Mouse (Mus musculus) layer of hippocampus, adult 2 months (tissue): Measurements from ENCODE around the gene Znhit6. TPM values are rescaled to one million over a fixed set of nuclear protein-coding genes. Genes with fewer than 3 reads are reported as not detected.

ENCODE experiments used
- DNase-seq, 2 experiments: peaks; one replicate each; pipeline ENCODE4 v3.0.0; 2022; ENCODE audit warnings: low spot score in 2 of 2
- H3K27ac ChIP-seq: fragments of 200-600 bp; 2 replicates; pipeline ENCODE4 v1.8.1; 2022
- H3K4me3 ChIP-seq: fragments of 200-600 bp; 2 replicates; pipeline ENCODE4 v1.8.1; 2022; ENCODE audit warnings: mild to moderate bottlenecking
- CTCF ChIP-seq: fragments of 200-600 bp; conservative IDR thresholded peaks from 2 replicates; pipeline ENCODE4 v1.8.1; 2022; ENCODE audit warnings: antibody characterized with exemption, mild to moderate bottlenecking, moderate library complexity
- total RNA-seq, 2 experiments: library from RNA; stranded (reverse); gene quantifications; 2 replicates each; pipeline ENCODE4 v1.2.3; 2021

The Znhit6 gene
- total RNA-seq, 2 experiments from 2014 or later = 17.1 to 20.0 TPM

GRCm38 (mm10) chr3:145614362-145615115 is 38.5 kb downstream of the Znhit6 start:
- DNase-seq = no peak
- TF ChIP-seq CTCF = no peak
- Histone ChIP-seq H3K27ac (no peak overlapping the region), H3K4me3 (no peak overlapping the region)

GRCm38 (mm10) chr3:145618299-145618698 is 42.3 kb downstream of the Znhit6 start:
- no peak overlapping the region for H3K4me3 ChIP-seq
- H3K27ac ChIP-seq = no peak overlapping the region
- TF ChIP-seq CTCF = no peak
- no peak for DNase-seq

GRCm38 (mm10) chr3:145619621-145620365 is 43.8 kb downstream of the Znhit6 start:
- TF ChIP-seq CTCF = no peak
- DNase-seq = no peak
- H3K4me3 ChIP-seq = no peak overlapping the region
- H3K27ac ChIP-seq = no peak overlapping the region

- Histone ChIP-seq H3K27ac (no peak overlapping the region), H3K4me3 (no peak overlapping the region)
- no peak for DNase-seq
- TF ChIP-seq CTCF = no peak
Measured at GRCm38 (mm10) chr3:145621209-145621608, 45.2 kb downstream of the Znhit6 start.

DNA sequence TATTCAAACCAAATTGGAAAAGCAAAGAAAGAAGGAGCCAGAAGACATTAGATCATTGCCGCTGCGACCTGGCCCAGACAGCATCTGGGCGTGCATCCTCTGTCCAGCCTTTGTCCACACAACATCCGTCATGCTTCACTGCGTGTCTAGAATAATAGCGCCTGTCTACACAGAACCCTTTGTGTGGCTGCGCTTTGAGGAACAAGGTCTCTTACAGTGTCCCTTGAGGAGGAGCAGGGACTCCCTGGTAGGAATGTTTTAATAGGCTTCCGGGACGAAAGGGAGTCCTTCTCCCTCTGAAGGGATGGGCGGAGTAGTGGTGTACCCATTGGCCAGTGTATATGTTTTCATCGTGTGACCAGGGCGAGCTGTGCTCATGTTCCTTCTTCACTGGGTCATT is 47.0 kb downstream of the Znhit6 start:
- H3K4me3 ChIP-seq = no peak overlapping the region
- TF ChIP-seq CTCF = no peak
- no peak overlapping the region for H3K27ac ChIP-seq
- no peak for DNase-seq

DNA sequence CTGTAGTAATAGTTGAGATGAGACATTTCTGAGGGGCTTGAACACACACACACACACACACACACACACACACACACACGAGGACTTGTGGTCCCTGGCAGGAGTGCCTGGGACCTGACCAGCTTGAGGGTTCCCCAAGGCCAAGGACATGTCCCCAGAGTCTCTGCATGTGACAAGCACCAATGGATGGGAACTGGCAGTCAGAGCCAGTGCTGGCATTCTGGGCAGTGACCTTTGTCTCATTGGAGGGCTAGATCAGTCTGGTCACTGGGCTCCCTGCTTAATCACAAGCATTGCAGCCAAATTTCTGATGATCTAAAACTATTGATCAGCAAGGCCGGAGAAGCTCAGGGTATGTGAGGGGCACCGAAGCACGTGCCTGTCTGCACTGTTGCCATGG is 48.8 kb downstream of the Znhit6 start:
- DNase-seq = no peak
- no peak overlapping the region for H3K27ac ChIP-seq
- no peak for TF ChIP-seq CTCF

GRCm38 (mm10) chr3:145625546-145625945 is 49.5 kb downstream of the Znhit6 start:
- no peak overlapping the region for H3K4me3 ChIP-seq
- DNase-seq = no peak
- TF ChIP-seq CTCF = no peak
- H3K27ac ChIP-seq = no peak overlapping the region

More for the DNA sequence above, 48.8 kb downstream of the Znhit6 start:
- no peak overlapping the region for H3K4me3 ChIP-seq

GRCm38 (mm10) chr3:145626063-145626462 is 50.1 kb downstream of the Znhit6 start:
- DNase-seq = no peak
- no peak overlapping the region for H3K27ac ChIP-seq
- no peak for TF ChIP-seq CTCF
- no peak overlapping the region for H3K4me3 ChIP-seq

GRCm38 (mm10) chr3:145627830-145628229 is 51.8 kb downstream of the Znhit6 start:
- Histone ChIP-seq H3K4me3 (no peak overlapping the region), H3K27ac (no peak overlapping the region)
- peak; percentile 77 for TF ChIP-seq CTCF
- no peak for DNase-seq

DNA sequence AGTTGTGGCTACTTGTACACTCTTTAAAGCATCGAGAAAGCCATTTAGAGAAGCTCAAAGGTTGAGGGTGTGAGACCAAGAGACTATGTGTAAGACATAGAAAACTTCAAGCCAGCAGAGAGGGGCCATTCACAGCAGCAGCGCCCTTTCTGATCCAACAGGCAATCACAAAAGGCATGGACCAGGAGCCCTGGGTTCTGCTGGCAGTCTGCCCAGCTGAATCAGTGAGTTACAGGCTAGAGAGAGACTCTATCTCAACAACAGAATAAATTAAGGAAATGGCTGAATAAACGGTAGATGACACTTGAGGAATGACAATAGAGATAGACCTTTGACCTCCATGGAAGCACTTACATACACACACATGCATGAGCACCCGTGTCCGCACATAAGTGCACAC is 52.6 kb downstream of the Znhit6 start:
- TF ChIP-seq CTCF = no peak
- H3K4me3 ChIP-seq = no peak overlapping the region
- DNase-seq = no peak
- H3K27ac ChIP-seq = no peak overlapping the region

DNA sequence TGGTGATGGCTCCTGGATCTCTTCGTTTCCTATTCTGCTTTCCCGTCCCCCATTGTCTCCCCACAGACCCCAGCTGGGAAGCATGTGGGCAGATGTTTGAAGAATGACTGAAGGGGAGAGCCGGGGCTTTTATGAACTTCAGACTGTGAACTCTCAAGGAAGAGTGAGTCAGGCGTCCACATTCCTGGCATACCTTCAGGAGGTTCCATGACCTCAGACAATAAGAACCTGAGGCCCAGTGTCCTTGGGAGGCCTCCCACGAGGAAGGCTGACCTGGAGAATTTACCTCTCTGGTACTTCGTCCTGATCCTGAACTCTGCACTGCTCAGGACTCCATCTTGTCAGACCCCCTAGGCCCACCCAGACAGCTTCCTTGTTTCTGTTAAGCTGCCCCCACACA is 56.9 kb downstream of the Znhit6 start:
- Histone ChIP-seq H3K4me3 (no peak overlapping the region), H3K27ac (no peak overlapping the region)
- no peak for TF ChIP-seq CTCF

GRCm38 (mm10) chr3:145634002-145634710 is 58.2 kb downstream of the Znhit6 start:
- no peak for DNase-seq
- TF ChIP-seq CTCF = no peak
- H3K27ac ChIP-seq = no peak overlapping the region
- no peak overlapping the region for H3K4me3 ChIP-seq

More for the DNA sequence above, 56.9 kb downstream of the Znhit6 start:
- DNase-seq = no peak

GRCm38 (mm10) chr3:145640170-145640569 is 64.2 kb downstream of the Znhit6 start:
- DNase-seq = no peak
- no peak for TF ChIP-seq CTCF
- Histone ChIP-seq H3K4me3 (no peak overlapping the region), H3K27ac (no peak overlapping the region)
